Mouse (Mus musculus) left cerebral cortex, postnatal 36 days (tissue): ENCODE results near the gene Coro1c. TPM values are rescaled to one million over a fixed set of nuclear protein-coding genes. Genes with fewer than 3 reads are reported as not detected.

Experiments
- DNase-seq, 2 experiments: peaks; one replicate each; pipeline ENCODE4 v3.0.0; 2021 to 2022; ENCODE audit warnings: low spot score in 2 of 2, mixed read lengths in 1 of 2
- intact Hi-C: fragments of 180-260 bp; cut with DNase I; formaldehyde crosslinking; loops from one replicate; pipeline ENCODE4 v1.15.1; 2025
- total RNA-seq, 2 experiments: library from RNA; stranded (reverse); gene quantifications; 2 replicates each; pipeline ENCODE4 v1.2.3; 2021

Gene Coro1c
- 10 to 100 TPM; 73.7 to 87.8 TPM for total RNA-seq

GRCm38 (mm10) chr5:113908592-113909441 lies at the start of gene Coro1c:
TSS of gene Coro1c (minus strand) at chr5:113908758.
- intact Hi-C loops: loop anchor here (5.0 to 10.0 kb wide), 2 partner anchors 37 to 54 kb away; no protein-coding TSS in a partner anchor

GRCm38 (mm10) chr5:113956510-113956909 lies 48.0 kb upstream of the Coro1c start:
- intact Hi-C loops: loop anchor here (5.0 kb wide), 1 partner anchor 91 kb away; no protein-coding TSS in a partner anchor
- peak; percentile 58 to 69 for DNase-seq

More at GRCm38 (mm10) chr5:113908592-113909441, at the start of gene Coro1c:
- peak; percentile 96 to 98 for DNase-seq

DNA sequence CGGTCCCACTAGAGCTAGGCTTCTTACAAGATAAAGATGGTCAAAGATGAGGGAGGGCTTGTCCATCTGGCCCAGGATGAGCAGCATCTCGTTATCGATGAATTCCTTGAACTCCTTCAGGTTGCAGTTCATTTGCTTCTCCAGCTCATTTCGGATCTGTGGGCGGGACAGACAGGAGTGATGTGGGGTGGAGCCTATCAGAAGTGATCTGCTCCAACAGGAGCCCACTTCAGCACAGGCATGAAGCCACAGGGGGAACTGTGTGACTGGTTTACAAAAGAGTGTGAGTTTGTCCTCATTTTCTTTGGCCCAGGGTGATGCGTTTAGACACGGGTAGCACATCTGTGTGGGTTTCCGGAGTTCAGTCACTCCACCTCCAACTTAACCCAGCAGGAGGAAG lies 47.1 kb upstream of the Coro1c start:
- DNase-seq: no peak
- intact Hi-C loops: loop anchor here (2.0 to 5.0 kb wide), 3 partner anchors 37 to 99 kb away; partner anchors contain the start of gene Ssh1

- intact Hi-C loops: loop anchor here (2.0 to 5.0 kb wide), 3 partner anchors 38 to 98 kb away; partner anchors contain the start of gene Ssh1
- no peak for DNase-seq
These were observed 46.7 kb upstream of the Coro1c start for GRCm38 (mm10) chr5:113955281-113955680.

DNA sequence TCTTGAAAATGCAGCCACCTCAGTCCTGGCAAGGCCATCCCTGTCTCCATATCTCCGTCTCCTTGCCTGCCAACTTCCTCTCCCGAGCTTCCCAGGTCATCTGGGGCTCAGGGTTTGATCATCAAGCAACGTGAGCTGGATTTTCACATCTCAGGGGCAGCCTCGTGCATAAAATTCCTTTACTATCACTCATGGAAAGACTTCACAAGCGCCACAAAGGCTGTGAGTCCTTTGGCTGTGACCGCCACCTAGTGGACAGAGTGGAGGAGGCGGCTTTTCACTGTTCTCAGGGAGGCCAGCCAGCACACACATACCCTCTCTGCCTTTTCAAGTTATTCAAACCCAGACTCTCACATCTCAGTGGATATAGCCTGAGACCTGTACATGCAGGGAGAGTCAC lies 45.9 kb upstream of the Coro1c start:
- DNase-seq: peak; percentile 76 to 82
- intact Hi-C loops: loop anchor here (1.0 to 2.0 kb wide), 3 partner anchors 38 to 180 kb away; partner anchors contain the start of gene Ssh1

DNA sequence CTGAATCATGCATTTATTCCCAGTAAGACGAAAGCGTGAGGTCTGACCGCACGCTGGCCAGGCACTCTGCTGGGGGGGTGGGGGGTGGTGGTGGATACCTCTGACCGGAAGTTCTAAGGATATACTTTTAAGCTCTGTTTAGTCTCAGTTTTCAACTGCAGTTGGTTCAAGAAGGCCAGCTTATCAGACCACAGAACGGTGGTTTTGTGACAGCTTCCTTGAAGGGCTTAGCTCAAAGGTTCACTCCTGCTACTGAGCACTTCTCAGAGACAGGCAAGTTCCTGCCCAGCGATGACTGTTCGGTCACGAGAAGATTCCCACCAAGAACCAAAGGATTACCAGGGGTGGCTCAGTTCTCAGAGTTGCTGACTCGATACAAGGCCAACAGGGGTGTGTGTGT lies 44.0 kb upstream of the Coro1c start:
- intact Hi-C loops: no loop called here
- no peak for DNase-seq

DNA sequence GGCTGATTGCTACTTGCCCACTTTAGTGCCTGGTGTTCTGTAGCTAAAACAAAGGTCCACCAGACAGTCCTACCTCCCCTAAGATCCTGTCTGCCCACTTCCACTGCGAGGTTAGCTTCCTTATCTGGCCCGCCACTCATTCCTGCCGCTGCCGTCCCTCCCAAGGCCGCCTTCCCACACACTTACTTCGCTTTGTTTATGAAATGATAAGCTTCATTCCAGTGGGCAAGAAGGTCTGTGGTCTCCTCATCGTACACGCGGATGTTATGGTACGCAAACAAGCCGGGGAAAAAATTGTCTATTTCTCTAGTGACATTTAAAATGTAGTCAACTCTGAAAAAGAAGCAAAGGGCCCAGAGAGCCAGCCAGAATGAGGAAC lies 43.1 kb upstream of the Coro1c start:
- intact Hi-C loops: no loop called here
- no peak for DNase-seq

DNA sequence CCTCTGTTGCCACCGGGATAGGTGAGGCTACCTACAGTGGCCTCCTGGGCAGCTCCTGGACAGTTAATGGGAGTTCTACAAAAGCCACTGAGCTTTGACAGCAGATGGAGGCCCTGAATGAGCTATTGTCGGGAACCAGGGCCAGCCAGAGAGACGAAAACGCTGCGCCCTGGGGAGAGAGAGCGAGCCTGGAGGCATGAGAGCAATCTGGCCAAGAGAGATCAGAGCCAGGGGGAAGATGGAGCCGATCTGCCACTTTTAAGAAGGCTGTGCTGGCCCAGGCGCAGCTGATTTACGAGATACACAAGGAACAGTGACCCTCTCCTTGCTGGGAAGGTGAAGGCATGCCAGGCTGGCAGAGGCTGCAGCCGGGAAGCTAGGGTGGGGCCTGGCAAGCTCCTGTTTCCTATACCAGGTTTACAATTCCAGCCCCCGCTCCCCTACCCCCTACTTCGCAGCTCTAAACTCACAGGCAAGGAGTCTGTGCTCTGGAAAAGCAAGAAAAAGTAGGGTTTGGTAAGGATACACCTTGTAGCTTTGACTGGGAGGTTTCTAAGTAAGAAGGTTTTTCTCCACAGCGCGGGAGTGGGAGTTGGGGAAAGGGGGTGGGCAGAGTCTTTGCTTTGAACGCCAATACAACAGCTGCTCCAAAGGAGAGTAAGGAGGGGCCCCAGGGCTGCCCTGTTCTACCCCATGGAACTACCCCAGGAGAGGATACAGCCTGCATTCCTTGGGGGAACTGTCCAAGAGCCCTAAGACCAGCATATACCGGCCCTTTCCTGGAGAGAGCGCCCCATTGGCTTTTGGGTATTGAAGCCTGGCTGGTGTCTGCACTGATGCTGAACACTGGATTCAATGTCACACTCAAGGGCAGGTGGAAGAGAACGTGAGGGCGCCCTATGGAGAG lies 42.5 kb upstream of the Coro1c start:
- DNase-seq: no peak
- intact Hi-C loops: no loop called here

DNA sequence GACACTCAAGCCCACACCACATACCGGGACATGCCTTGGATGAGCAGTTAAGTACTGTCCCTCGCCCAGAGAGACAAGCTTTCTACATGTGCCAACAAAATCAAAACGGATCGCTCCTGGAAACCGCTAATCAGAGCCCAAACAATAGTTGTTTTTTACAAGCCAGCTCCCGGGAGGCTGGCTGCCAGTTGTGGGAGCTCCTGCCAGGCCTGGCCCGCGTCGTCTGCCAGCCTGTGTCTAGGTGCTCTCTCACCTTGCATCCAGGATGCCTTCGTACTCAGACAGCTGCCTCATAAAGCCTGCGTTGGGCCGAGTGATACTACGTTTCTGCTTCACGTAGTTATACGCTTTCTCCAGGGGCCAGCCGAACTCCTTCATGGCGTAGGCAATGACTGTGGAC lies 41.6 kb upstream of the Coro1c start:
- intact Hi-C loops: no loop called here
- no peak for DNase-seq

GRCm38 (mm10) chr5:113947280-113947679 lies 38.7 kb upstream of the Coro1c start:
- intact Hi-C loops: no loop called here
- DNase-seq: no peak

DNA sequence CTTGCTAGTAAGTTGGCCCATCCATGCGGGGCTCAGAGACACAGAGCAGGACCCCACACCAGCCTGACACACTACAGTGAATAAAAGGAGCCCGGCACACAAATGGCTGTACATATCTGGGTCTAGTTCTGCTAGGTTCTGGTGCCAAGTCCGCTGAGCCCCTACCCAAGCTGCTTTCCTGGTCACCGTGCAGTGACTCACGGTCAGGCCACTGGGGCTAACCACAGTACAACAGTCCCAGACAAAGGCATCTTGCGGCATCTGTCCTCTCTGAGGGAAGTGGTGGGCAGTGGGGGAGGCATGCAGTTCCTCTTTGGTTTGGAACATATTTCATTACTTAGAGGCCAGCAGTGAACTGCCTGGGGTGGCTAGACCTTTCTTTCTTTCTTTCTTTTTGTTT lies 36.6 kb upstream of the Coro1c start:
- intact Hi-C loops: no loop called here
- DNase-seq: no peak

GRCm38 (mm10) chr5:113943328-113943727 lies 34.8 kb upstream of the Coro1c start:
- intact Hi-C loops: no loop called here
- no peak for DNase-seq

DNA sequence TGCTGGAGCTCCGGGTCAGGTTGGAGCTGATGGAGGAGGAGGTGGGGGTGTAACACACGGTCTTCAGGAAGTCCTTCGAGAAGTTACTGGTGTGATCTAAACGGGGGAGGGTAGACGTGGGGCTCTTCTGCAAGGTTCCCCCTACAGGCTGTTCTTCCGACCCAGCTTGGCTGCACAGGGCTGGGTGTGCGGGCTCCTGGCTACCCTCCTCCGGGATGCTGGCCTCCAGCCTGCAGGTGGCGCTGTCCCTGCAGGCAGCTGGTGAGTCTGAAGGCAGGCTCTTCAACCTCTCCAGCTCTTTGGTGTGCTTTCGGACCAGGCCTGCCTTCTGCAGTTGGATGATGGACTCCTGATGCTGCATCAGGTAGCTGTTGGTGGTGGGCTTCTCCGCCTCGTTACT lies 34.0 kb upstream of the Coro1c start:
- DNase-seq: no peak
- intact Hi-C loops: no loop called here

- intact Hi-C loops: no loop called here
- no peak for DNase-seq
These were observed 30.8 kb upstream of the Coro1c start for GRCm38 (mm10) chr5:113939263-113939900.

DNA sequence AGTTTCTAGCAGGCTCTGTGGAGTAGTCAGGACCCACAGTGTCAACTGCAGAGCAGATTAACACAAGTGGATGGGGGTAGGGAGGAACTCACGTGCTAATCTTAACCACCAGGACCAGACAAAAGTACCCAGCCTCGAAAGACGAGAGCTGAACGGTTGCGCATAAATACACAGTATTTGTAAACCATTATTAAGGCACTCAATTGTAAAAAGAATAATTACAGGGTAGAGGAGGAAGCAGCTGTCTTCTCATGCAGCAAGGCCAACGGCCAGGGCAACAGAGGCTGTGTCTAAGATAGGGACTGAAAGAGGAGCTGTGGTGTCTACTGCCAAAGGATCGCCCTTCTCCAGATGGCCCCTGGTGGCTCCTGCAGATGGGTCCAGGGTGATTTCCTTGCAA lies 29.1 kb upstream of the Coro1c start:
- DNase-seq: no peak

DNA sequence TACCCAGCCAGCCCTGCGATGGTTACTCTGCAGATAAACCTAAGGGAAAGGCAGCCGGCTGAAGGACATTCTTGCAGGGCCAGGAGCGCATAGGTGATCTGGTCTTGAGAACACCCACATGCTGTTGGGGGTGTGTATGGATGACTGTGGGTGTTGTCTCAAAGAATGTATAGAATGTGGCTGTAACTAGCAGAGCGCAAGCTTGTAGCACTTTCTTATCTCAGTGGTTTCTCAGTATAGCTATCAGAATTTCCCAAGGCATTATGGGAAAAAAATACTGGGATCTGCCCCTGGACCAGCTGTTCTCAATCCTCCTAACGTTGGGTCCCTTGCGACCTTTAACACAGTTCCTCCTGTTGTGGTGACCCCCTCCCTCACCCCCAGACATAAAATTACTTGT lies 25.3 kb upstream of the Coro1c start:
- intact Hi-C loops: no loop called here
- no peak for DNase-seq

More for the DNA sequence above, 29.1 kb upstream of the Coro1c start:
- intact Hi-C loops: no loop called here

GRCm38 (mm10) chr5:113933480-113933879 lies 24.9 kb upstream of the Coro1c start:
- intact Hi-C loops: no loop called here
- DNase-seq: no peak

DNA sequence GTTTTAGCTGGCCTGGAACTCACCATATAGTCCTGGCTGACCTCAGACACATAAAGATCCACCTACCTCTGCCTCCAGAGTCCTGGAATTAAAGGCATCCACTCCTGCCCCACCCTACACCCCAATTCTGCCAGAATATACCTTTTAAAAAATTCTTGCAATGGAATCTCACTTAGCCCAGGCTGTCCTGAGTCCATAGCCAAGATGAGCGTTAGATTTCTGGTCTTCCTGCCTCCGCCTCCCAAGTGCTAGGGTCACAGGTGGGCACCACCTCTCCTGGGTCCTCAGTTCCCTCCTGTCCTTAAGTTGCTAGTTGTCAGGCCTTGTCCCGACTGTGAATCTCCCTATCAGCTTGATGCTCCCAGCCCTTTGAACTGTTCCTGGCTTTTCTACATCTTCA lies 23.8 kb upstream of the Coro1c start:
- intact Hi-C loops: no loop called here
- DNase-seq: no peak

DNA sequence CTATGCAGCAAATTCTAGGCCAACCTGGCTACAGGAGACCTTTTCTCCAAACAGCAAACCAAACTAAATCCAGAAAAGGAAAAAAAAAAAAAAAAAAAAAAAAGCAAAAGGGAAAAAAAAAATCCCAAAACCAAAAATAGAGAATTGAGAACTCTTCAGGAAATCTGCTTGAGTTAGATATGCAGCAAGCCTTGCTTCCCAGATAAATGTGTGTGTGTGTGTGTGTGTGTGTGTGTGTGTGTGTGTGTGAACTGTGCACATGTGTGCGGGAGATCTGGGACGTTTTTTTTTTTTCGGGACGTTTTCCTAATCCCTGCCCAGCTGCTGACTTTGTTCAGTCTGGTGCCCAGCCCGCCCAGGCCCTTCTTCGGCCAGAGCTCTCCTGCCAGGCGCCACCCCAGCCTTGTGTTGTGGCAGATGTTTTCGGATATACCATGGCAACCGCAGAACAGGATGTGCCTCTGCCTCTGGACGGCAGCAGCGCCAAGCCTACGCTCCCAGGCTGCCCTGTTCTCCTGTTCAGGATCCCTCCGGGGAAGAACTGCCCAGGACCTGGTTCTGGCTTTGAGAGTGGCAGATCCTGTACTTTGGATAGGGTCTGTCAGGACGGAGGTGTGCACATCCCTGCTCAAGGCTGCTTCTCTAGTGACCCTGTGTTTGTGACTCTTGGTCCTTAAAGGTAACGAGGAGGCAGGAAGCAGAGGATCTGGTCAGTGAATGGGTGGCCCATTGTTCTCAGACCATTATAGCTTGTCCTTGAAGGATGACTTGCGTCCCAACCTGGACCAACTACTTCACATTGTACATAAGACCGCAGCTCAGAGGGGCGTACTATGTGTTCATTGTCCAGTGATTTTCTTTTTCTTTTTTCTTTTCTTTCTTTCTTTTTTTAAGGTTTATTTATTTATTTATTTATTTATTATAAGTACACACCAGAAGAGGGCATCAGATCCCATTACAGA lies 22.4 kb upstream of the Coro1c start:
- intact Hi-C loops: no loop called here

More for the DNA sequence above, 22.4 kb upstream of the Coro1c start:
- peak in 1 of 2 experiments; percentile 28 for DNase-seq
